Mouse (Mus musculus): ENCODE data around the gene Gga1.
"Not testable (repeated sequence)": the region's sequence is repeated elsewhere in the genome, so short reads cannot be mapped to it uniquely, and the experiment has no call there.

Gga1 gene

DNA sequence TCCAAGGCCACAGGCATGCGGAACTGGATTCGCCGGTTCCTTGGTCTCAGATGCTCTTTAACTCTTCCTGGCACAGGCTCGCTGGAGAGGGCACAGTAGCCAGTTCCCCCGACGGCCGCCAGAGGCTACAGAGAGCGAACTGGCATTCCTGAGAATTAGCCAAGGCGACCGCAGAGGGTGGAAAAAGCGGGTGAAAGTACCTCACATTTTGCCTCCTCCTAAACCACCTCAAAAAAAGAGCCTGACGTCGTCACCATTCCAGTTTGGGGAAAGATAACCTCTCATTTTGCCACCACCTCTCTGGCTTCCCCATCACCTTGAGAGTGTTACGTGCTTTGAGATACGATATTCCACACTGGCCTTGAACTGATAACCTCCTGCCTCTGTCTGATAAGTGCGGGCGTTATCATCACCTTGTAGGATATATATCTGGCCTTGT, 713 bp upstream of the Gga1 start:
- peak; percentile 48 for DNase-seq (ENCODE audit: low spot score)

DNA sequence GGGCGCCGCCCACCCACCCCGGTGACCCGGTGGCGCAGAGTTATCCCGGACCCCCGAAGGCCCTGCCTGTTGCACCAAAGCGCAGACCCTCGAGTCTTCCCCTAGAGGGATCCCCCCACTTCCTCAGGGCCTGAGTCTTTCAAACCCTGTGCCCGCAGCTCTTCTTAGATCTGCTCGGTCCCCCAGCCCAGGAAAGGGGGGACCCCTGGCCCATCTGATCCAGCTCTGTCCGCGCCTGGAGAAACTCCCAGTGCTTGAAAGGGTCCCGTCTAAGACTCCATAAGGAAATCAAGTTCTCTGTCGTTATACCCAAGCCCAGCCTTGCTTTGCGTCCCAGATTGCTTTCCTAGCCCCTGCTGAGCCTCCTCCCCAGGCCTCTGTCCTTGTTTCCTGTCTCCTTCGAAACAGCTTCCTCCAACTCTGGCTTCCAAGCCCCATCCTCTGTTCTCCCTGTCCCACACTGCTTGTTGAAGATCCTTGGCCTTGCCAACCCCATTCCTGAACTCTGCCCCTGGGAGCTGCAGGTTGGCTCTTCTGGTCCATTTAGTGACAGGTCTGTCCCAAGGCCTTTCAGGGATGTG, 910 bp downstream of the Gga1 start:
- no peak for DNase-seq (ENCODE audit: low spot score)

DNA sequence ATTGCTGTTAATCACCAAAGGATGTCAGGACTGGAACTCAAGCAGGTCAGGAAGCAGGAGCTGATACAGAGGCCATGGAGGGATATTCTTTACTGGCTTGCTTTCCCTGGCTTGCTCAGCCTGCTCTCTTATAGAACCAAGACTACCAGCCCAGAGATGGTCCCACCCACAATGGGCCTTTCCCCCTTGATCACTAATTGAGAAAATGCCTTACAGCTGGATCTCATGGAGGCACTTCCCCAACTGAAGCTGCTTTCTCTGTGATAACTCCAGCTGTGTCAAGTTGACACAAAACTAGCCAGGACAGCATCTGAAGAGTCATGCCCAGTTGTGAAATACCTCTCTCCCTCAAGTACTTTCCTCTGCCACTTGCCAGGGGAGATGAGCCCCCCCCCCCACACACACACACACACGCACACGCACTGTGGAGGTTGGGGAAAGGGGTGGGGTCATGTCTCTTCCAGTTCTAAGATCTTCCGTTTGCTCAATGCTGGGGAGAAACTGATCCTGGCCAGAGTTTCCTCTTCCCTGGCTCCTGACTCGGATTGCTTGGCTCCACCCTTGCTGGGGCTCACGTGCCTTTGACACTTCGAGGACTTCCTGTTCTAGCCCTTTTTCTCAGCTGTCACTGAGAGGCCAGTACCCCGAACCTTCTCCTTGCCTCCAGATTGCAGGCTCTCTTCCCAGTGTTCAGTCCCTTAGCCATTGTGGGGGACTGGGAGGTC, 2.0 kb downstream of the Gga1 start:
- not testable (repeated sequence) for DNase-seq (ENCODE audit: low spot score)

DNA sequence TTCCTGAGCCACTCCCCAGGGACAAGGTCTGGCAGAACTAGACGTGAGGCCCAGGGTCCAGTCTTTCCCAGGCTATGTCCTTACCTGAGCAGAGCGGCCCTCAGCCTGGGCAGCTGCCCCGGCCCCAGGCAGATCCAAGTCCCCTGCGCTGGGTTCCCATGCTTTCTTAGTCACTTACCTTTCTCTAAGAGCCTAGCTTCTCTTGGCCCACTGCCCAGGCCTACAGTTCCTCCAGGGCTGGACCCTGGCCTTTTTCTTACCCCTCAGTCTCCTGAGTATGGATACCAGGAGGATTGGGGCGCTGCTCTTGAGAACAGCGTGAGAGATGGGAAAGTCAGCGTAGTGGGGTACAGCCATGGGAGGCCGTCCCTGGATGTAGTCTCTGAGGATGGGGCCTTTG, 3.4 kb downstream of the Gga1 start:
- no peak for DNase-seq (ENCODE audit: low spot score)

GRCm38 (mm10) chr15:78881828-78882227, 4.8 kb downstream of the Gga1 start:
- DNase-seq (ENCODE audit: low spot score) = no peak

DNA sequence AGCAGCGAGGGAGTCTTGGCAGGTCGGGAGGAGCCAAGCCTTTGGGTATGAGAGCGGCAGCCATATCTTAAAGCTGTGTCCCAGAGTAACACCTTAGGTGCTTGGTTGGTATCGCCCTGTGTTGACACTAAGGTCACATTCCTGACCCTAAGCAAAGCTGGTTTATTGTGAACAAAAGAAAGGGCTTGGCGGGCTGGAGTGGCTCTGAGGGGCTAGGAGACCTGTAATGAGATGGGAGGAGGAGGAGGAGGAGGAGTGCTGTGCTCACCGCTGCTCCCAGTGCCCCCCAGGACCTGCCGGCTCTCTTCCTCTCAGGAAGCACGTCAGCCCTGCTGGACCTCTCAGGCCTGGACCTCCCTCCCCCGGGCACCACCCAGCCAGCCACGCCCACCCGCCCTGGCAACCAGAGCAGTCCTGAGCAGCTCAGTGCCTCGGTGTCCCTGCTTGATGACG, 12.4 kb downstream of the Gga1 start:
- no peak for DNase-seq (ENCODE audit: low spot score)

DNA sequence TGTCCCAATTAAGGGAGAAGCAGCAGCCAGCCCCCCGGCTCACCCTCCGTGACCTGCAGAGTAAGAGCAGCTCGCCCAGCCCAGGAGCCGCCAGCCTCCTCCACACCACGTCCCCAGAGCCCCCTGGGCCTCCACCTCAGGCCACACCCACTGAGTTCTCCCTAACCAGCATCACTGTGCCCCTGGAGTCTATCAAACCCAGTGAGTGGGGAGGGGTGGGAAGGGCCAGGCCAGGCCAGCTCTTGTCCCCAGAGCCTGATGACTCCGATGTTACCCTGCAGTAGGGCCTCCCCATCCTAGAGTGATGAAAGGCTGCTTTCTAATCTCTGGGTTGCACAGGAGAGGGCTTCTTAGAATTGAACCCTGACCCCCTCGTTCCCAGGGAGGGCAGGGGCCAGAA, 15.4 kb downstream of the Gga1 start:
- no peak for DNase-seq (ENCODE audit: low spot score)

DNA sequence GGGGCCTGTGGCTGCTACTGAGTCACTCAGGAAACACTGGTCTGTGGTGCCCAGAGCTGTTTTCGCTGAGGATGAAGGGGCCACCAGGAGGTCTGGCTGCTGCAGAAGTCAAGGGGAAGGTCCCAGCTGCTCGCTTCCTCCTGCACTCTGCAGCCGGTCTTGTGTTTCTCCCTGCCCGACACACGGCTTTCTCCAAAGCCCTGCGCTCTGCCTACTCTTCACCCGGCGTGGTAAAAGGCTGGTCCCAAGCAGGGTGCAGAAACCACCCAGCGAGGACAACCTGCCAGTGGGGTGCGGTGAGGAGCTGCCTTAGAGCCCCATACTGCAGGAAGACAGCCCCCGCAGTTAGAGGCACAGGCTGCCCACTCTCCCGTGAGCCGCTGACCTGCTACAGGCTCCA, 17.7 kb downstream of the Gga1 start:
- peak; percentile 37 for DNase-seq (ENCODE audit: low spot score)

DNA sequence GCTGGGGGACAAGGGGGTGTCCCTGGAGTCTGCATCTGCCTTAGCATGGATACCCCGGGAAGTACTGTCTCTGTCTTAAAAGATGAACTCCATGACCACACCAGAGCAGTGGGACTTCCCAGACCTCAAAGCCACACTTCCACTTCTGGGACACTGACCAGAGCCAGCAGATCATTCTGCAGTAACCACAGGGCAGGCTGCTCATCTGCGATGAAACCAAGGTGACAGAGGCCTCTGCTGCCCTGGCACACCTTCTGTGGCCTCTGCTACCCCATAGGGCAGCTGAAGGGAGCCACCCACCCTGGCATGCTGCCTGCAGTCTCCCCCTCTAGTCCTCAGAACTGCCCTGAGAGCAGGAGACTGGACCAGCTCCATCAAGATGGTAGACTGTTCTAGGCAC, 18.8 kb downstream of the Gga1 start:
- no peak for DNase-seq (ENCODE audit: low spot score)

DNA sequence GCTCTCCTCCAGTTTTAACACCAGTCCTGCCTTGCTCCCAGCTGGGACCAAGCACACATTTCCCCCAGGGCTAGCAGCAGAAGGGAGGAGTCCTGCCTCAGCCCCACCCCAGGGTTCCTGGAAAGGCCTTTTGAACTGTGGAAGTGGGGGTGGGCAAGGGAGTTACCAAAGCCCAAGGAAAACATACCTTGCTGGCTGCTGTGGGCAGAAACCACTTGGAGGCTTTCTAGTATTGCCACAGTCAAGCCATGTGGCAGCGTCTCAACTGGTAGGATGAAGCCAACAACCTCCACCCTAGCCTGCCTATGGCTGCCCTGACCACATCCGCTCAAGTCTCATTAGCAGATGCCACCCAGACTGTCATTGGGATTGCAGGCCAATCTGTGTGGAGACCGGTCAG, 19.2 kb downstream of the Gga1 start:
- peak; percentile 65 for DNase-seq (ENCODE audit: low spot score)

DNA sequence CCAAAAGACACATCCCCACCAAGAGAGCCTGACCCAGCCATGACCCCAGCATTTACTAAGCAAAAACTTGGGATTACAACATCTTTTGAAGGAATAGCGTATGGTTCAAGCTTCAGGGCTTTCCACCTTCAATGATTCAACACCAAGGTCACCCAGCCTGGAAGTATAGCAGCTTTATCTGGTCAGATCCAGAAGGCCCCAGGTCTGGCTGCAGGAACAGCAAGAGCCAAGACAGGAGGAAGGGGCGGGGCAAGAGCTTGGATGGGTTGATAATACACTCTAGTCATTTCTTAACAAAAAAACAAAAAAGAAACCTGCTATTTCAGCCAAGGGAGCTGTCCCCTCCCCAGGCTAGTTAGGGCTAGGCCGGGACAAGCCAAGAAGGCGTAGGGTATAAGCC, 20.5 kb downstream of the Gga1 start:
- DNase-seq (ENCODE audit: low spot score) = no peak

DNA sequence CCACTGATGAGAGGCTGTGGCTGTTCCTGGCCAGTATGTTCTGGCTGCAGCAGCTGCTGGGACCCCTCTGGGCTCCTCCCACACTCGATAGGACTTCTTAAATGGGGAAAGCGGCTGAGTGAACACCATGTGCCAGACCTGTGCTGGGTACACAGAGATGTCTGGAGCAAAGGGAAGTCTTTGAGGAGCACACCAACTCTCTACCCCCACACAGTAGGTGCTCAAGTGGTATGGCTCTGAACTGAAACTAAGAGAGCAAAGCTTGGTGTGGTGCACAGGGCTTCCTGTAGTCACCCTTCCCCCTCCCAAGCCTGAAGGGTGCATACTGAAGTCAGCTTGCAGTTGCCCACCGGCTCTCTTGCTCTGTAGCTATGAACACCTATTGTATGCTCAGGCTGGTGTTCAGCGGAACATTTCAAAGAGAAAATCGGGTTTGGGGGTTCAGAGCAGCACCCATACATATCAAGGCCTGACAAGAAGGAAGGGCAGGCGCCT, 21.6 kb downstream of the Gga1 start:
- peak; percentile 69 for DNase-seq (ENCODE audit: low spot score)

GRCm38 (mm10) chr15:78899409-78899739, 22.4 kb downstream of the Gga1 start, which contains the start of gene Gm49510:
Gene Gm49510, plus strand, starts transcription at chr15:78899667.
- DNase-seq (ENCODE audit: low spot score) = no peak

GRCm38 (mm10) chr15:78899740-78900584, 23.0 kb downstream of the Gga1 start, which contains the start of gene Sh3bp1:
Gene Sh3bp1, plus strand, starts transcription at chr15:78899768.
- DNase-seq (ENCODE audit: low spot score) = peak; percentile 70

DNA sequence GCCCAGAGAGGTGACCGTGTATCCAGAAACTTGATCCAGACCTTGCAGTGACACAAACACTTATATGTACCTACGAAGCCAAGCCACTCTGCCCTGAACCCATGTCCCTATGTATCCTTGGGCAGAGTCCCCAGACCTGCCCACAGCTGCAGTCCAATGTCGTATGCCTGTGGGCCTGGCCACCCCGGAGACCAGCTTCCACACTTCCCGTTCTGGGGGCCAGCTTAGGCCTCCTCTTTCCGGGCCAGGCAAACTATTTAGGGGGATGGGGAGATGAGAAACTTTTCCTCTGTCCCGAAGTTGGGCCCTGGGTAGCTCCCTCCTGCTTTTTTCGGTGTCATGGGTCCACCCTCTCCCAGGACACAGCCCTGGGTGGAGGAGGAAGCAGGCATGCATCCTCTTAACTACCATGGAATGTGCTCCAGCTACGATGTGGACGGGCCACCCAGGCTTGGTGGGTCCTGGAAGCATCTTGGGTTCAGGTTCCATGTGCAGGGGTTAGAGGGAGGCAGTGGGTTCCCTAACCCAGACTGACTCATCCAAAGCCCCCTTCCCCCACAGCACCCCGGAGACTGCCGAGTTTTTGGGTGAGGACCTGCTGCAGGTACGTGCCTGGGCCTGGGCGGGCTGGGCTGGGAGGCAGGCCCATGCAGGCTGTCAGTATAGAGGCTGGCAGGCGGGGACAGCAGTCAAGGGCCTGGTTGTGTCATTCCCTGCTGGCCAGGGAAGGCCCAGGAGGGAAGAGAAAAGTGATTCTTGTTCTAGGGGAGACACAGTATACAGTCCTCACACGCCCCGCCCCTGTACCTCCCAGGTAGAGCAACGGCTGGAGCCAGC, 23.8 kb downstream of the Gga1 start:
- no peak for DNase-seq (ENCODE audit: low spot score)

DNA sequence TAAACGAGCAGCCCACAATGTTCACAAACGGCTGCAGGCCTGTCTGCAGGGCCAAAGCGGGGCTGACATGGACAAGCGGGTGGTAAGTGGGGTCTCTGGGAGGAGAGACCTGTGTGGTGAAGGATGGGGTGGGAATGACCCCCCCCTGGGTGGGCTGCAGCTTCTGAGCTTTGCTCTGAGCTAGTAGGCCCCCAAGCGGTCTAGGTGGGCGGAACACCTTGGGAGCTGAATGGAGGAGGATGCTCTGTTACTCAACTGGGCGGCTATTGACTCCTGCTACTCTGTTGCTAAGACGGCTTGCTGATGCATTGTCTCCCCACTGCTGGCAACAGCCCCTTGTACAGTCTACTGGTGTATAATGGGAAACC, 24.4 kb downstream of the Gga1 start:
- DNase-seq (ENCODE audit: low spot score) = no peak

DNA sequence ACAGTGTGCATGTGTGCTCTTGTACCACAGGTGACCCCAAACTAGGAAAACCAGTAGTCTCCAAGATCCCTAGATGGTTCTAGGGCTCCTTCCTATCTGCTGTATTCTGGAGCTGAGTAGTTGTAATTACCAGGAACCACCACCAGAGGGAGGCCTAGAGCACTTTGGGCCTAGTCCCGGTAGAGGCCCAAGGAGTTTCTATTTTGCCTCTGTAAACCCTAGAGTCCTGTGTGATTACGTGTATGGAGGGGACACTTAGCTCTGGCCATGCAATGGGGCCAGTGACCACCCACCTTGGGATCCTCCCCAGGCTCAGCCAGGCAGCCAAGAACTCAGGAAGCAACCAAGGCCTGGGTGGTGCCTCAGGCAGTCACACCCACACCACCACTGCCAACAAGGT, 26.3 kb downstream of the Gga1 start:
- DNase-seq (ENCODE audit: low spot score) = peak; percentile 76

- DNase-seq (ENCODE audit: low spot score) = no peak
Observed at GRCm38 (mm10) chr15:78908399-78908798, 31.4 kb downstream of the Gga1 start.

- no peak for DNase-seq (ENCODE audit: low spot score)
Observed at GRCm38 (mm10) chr15:78908982-78909381, 32.0 kb downstream of the Gga1 start.

DNA sequence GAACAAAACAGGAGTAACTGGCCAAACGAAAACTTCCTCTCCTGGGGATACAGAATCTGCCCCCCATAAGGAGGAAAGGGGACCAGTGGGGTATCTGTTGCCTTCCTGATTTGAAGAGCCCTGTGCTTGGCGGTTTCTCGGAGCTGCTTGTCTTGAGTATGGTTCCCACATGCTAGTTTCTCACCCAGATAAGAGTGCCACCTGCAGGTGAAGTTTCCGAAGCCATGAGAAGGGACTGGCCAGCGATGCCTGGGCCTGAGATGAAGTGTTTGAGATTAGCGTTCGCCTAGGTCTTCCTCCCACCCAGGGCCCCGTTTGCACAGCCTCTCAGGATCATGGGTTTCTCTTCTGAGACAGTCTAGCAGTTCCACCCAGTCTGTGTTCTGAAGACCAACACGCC, 35.0 kb downstream of the Gga1 start:
- DNase-seq (ENCODE audit: low spot score) = no peak

GRCm38 (mm10) chr15:78913632-78914090, 36.7 kb downstream of the Gga1 start, which contains the start of gene Pdxp:
Gene Pdxp, plus strand, starts transcription at chr15:78913919.
- DNase-seq (ENCODE audit: low spot score) = peak; percentile 97
